Mouse (Mus musculus): Measurements from ENCODE around the gene Ank3. TPM values are rescaled to one million over a fixed set of nuclear protein-coding genes. Genes with fewer than 3 reads are reported as not detected.
A peak's percentile ranks its signal among the peaks of the same experiment; 100 is the strongest.

Ank3 gene
- total and polyA plus RNA-seq, 3 experiments = 3.2 to 6.7 TPM; not detected in 1

GRCm38 (mm10) chr10:69916689-69917435 is 518.3 kb downstream of the Ank3 start:
- Histone ChIP-seq H3K4me3 (ENCODE audit: control insufficient read depth in 1 of 2, insufficient read depth in 1 of 2, low read depth in 2 of 2, low read length in 2 of 2) (no peak overlapping the region), H3K4me1 (ENCODE audit: control insufficient read depth in 1 of 2, insufficient read depth in 2 of 2, low read length in 2 of 2) (peaks cover 5 to 14% of the 10 kb centered on the region in 2 experiments), H3K27me3 (ENCODE audit: control insufficient read depth in 1 of 2, insufficient read depth in 2 of 2, low read length in 2 of 2) (peaks cover 0 to 2% of the 10 kb centered on the region in 2 experiments; a peak in 2 of 4 replicates), H3K36me3 (ENCODE audit: control insufficient read depth in 1 of 2, insufficient read depth in 2 of 2, low read length in 2 of 2) (peaks cover 0 to 9% of the 10 kb centered on the region in 2 experiments; a peak in 2 of 4 replicates), H3K9me3 (replicated peaks; ENCODE audit: insufficient read depth, low read length) (no peaks in the 10 kb centered on the region), H3K79me2 (ENCODE audit: control insufficient read depth, insufficient read depth, low read length, poor library complexity) (no peaks in the 10 kb centered on the region), H3K27ac (ENCODE audit: control insufficient read depth, low read depth, low read length) (no peak overlapping the region), H3K9ac (ENCODE audit: control insufficient read depth, low read depth, low read length, poor library complexity, severe bottlenecking) (no peak overlapping the region)
- no peak for DNase-seq (ENCODE audit: low read depth, low spot score)
- TF ChIP-seq MAX (IDR thresholded peaks at IDR 0.05; ENCODE audit: low read length) (no peak), RAD21 (IDR thresholded peaks at IDR 0.05; ENCODE audit: low read depth, low read length) (no peak), RCOR1 (IDR thresholded peaks at IDR 0.05; ENCODE audit: low read depth, low read length) (no peak), CTCF (IDR thresholded peaks at IDR 0.05 in 2 of 3, conservative IDR thresholded peaks at IDR 0.05 in 1 of 3; ENCODE audit: control insufficient read depth in 1 of 3, insufficient read depth in 1 of 3, low read depth in 2 of 3, low read length in 3 of 3, poor library complexity in 1 of 3, severe bottlenecking in 1 of 3) (no peak), MEF2A (IDR thresholded peaks at IDR 0.05; ENCODE audit: extremely low read depth, insufficient replicate concordance, low read depth, low read length, poor library complexity, severe bottlenecking) (no peak), KAT2A (conservative IDR thresholded peaks at IDR 0.05; ENCODE audit: low read depth, low read length) (no peak), POLR2AphosphoS2 (IDR thresholded peaks at IDR 0.05; ENCODE audit: low read length) (no peak), NRF1 (IDR thresholded peaks at IDR 0.05; ENCODE audit: insufficient read depth, low read depth, low read length, poor library complexity, severe bottlenecking) (no peak), GABPA (IDR thresholded peaks at IDR 0.05; ENCODE audit: low read depth, low read length) (no peak), HCFC1 (IDR thresholded peaks at IDR 0.05; ENCODE audit: low read depth, low read length) (no peak), ZC3H11A (IDR thresholded peaks at IDR 0.05; ENCODE audit: low read depth, low read length) (no peak), SMC3 (IDR thresholded peaks at IDR 0.05; ENCODE audit: low read depth, low read length) (no peak), TAL1 (IDR thresholded peaks at IDR 0.05; ENCODE audit: low read length) (no peak), BHLHE40 (IDR thresholded peaks at IDR 0.05; ENCODE audit: borderline replicate concordance, low read depth, low read length) (no peak), MAFK (IDR thresholded peaks at IDR 0.05; ENCODE audit: borderline replicate concordance, low read depth, low read length) (no peak), TBP (IDR thresholded peaks at IDR 0.05; ENCODE audit: low read depth, low read length) (no peak), JUND (IDR thresholded peaks at IDR 0.05; ENCODE audit: low read depth, low read length) (no peak)

- Histone ChIP-seq H3K4me1 (ENCODE audit: control insufficient read depth in 1 of 2, insufficient read depth in 2 of 2, low read length in 2 of 2) (peaks cover 5 to 14% of the 10 kb centered on the region in 2 experiments), H3K27me3 (ENCODE audit: control insufficient read depth in 1 of 2, insufficient read depth in 2 of 2, low read length in 2 of 2) (peaks cover 0 to 2% of the 10 kb centered on the region in 2 experiments; a peak in 2 of 4 replicates), H3K4me3 (ENCODE audit: control insufficient read depth in 1 of 2, insufficient read depth in 1 of 2, low read depth in 2 of 2, low read length in 2 of 2) (no peak overlapping the region), H3K9ac (ENCODE audit: control insufficient read depth, low read depth, low read length, poor library complexity, severe bottlenecking) (0 out of 2 replicates have a peak overlapping the region, but pooled peaks have one; percentile 12), H3K9me3 (replicated peaks; ENCODE audit: insufficient read depth, low read length) (no peaks in the 10 kb centered on the region), H3K79me2 (ENCODE audit: control insufficient read depth, insufficient read depth, low read length, poor library complexity) (no peaks in the 10 kb centered on the region), H3K27ac (ENCODE audit: control insufficient read depth, low read depth, low read length) (no peak overlapping the region), H3K36me3 (ENCODE audit: control insufficient read depth in 1 of 2, insufficient read depth in 2 of 2, low read length in 2 of 2) (peaks cover 0 to 9% of the 10 kb centered on the region in 2 experiments; a peak in 2 of 4 replicates)
- no peak for DNase-seq (ENCODE audit: low read depth, low spot score)
- TF ChIP-seq USF2 (IDR thresholded peaks at IDR 0.05; ENCODE audit: borderline replicate concordance in 1 of 2, insufficient read depth in 1 of 2, low read depth in 1 of 2, low read length in 2 of 2) (no peak), POLR2AphosphoS2 (IDR thresholded peaks at IDR 0.05; ENCODE audit: low read length) (no peak), CTCF (IDR thresholded peaks at IDR 0.05 in 2 of 3, conservative IDR thresholded peaks at IDR 0.05 in 1 of 3; ENCODE audit: control insufficient read depth in 1 of 3, insufficient read depth in 1 of 3, low read depth in 2 of 3, low read length in 3 of 3, poor library complexity in 1 of 3, severe bottlenecking in 1 of 3) (no peak), MAZ (IDR thresholded peaks at IDR 0.05; ENCODE audit: low read depth, low read length) (no peak), BHLHE40 (IDR thresholded peaks at IDR 0.05; ENCODE audit: borderline replicate concordance, low read depth, low read length) (no peak), ELF1 (IDR thresholded peaks at IDR 0.05; ENCODE audit: low read depth, low read length) (no peak), ZMIZ1 (IDR thresholded peaks at IDR 0.05; ENCODE audit: low read depth, low read length) (no peak), MYB (IDR thresholded peaks at IDR 0.05; ENCODE audit: low read depth, low read length) (no peak), TBP (IDR thresholded peaks at IDR 0.05; ENCODE audit: low read depth, low read length) (no peak), POLR2A (IDR thresholded peaks at IDR 0.05; ENCODE audit: control insufficient read depth in 1 of 2, insufficient read depth in 1 of 2, low read depth in 1 of 2, low read length in 2 of 2, poor library complexity in 1 of 2) (no peak), KAT2A (conservative IDR thresholded peaks at IDR 0.05; ENCODE audit: low read depth, low read length) (no peak), MAX (IDR thresholded peaks at IDR 0.05; ENCODE audit: low read length) (no peak), POLR2AphosphoS5 (IDR thresholded peaks at IDR 0.05; ENCODE audit: borderline replicate concordance, low read depth, low read length) (no peak), TCF12 (IDR thresholded peaks at IDR 0.05; ENCODE audit: low read depth, low read length) (no peak), CHD1 (IDR thresholded peaks at IDR 0.05; ENCODE audit: low read depth, low read length) (no peak), GATA1 (IDR thresholded peaks at IDR 0.05; ENCODE audit: low read depth, low read length) (no peak), MYC (IDR thresholded peaks at IDR 0.05; ENCODE audit: low read depth, low read length) (no peak), ZC3H11A (IDR thresholded peaks at IDR 0.05; ENCODE audit: low read depth, low read length) (no peak)
Observed at GRCm38 (mm10) chr10:69917711-69918110, 519.1 kb downstream of the Ank3 start.

Measured in MEL (cell line).